Mouse (Mus musculus) right cerebral cortex, postnatal 4 days (tissue): ENCODE measurements around the gene Gm28047.

ENCODE experiments used
- DNase-seq: peaks from one replicate; pipeline ENCODE4 v3.0.0-alpha.2; 2022

Gene Gm28047

GRCm38 (mm10) chr15:102546246-102546645 is 78.6 kb downstream of the Gm28047 start:
- no peak for DNase-seq

DNA sequence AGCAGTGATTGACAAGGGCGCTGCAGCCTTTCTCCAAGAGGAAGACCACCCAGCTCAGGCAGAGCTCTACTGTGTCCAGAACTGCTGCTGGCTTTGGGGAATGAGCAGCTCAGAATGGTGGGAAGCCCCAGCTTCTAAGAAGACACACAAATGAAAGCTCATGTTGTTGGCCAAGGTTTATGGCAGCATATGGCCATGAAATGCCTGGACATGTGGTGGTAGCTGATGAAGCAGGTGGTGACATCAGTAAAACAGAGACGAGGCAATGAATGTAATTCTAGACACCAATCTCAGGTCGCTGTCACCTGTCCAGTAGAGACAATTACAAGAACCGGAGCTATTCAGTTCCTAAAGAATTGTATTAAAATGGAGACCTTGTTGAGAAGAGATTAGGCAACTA is 80.1 kb downstream of the Gm28047 start:
- no peak for DNase-seq

DNA sequence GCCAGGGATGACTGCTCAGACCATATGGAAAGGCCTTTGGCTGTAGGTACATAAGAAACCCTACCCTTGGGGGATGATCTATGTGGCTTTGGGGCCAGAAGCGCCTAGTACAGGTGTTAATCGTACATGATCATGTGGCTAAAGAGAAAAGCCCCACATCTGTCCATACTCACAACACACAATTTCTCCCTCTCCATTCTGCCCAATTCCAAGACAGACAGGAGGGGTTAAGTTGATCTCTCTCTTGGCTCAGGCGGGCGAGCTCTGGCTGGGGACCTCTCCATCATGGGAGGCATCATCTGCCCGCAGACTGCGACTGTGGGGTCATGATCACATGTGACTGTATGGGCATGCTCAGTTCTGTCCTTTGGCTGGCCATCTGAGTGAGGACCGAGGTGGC is 90.9 kb downstream of the Gm28047 start:
- no peak for DNase-seq

DNA sequence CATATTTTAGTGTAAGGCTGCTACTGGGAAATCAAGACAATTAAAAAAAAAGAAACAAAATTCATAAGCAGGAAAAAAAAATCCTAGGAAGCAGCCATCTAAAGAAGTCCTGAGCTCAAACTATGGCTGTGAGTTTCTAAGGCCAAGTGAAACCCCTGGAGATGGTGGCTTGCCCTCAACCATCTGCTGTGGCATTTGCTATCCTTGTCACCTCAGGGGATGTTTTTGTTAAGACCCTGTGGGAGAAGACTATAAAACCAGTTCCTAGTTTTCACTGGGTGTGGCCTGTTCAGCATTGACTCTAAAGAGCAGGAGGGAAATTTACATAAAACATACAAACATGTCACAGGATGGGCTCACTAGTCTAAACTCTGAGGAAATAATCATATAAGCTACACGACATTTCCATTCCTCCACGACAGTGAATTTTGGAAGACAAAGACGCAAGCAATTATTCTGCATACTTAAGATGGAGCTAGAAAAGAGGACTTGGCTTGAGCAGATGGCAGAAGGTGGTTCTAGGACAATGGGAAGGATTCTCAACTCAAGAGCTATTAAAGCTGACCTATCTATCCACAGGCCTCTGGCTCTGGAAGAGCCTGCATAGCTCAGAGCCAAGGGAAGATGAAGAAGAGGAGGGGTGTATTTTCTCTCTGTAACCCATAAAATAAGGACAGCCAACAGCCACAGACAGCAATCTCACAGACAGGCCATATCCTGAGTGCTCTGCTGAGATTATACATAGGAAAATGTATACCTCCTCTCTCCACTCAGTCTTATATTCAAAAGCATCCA is 92.6 kb downstream of the Gm28047 start:
- DNase-seq, result no peak

GRCm38 (mm10) chr15:102531586-102531985 is 93.3 kb downstream of the Gm28047 start:
- DNase-seq, result no peak

DNA sequence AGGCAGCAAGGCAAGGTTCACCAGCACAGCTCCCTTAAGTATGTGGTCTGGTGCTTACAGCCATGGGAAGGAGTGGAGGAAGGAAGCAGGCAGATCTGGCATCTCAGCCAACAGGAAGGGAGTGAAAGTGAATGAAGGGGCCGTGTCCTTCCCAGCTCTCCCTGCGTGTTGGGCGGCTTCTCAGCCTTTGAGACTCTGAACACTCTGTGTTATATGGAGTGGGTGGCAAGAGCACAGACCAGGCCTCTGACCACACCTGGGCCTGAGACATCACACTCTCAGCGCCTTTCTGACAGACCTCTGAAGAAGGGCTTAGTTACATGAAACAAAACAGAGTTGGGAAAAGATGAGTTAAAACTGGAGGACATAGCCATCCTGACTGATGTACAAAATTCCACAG is 94.3 kb downstream of the Gm28047 start:
- DNase-seq, result no peak

DNA sequence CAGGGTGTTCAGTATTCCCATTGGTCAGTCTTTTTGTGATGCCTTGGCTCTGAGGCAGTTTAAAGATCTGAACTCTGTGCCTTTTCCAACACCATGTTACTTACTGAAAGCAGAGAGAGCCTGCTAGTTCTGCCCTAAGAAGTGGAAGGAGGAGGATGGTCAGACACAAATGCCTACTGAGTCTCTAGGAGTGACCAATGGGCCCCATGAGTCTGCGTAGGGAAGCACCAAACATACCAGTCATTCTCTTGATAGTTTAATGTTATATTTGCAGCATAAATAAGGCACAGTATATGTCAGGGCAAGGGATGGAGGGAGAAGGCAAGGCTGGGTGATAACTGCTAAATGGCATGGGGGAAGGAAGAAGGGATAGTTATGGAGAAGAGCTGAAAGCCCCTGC is 96.5 kb downstream of the Gm28047 start:
- DNase-seq, result no peak

DNA sequence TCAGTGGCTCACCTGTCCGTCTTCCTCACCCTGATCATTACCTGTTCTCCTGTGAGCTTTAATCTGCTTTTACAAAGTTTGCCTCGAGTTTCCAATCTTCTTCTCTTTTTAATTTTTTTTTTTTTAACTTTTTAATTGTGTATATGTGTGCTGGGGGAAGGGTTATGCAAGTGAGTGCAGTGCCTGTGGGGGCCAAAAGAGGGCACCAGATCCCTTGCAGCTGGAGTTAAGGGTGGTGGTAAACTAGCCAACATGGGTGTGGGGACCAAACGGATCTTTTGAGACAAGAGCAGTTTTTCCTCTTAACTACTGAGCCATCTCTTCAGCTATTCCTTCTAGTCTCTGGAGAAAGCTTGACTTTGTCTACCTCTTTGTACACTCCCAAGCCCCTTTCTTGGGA is 96.9 kb downstream of the Gm28047 start:
- DNase-seq, result no peak

DNA sequence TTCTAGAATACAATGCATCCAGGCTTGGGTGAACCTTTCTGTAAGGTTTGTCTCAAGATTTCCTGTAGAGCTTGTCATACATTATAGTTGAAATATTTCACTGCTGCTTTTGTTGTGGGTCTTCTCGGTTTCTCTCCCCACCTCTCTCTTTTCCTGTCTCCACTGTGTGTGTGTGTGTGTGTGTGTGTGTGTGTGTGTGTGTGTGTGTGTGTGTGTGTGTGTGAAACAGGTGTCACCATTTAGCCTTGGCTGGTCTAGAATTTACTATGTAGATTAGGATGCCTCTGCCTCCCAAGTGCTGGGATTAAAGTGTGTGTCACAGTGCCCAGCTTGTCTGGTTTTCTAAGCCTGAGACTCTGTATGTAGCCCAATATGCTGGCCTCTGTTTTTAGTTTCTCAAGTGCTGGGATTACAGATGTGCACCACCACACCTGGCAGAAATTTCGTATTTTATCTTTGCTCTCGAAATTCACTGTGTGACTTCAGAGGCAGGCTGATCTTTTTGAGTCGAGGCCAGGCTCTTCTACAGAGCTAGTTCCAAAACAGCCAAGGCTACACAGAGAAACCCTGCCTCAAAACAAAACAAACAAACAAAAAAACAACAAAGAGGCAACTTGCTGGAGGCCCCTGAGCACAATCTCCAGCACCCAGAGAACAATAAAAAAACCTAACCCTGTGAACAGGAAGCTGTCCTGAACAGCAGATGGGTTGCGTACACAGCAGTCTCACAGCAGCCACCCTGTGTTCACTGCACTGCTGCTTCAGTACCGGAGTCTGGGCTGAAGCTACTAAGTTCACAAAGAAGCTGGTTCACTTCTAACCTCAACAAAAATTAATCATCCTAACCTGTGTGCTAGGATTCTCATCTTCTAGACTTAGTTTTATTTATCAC is 98.5 kb downstream of the Gm28047 start:
- no peak for DNase-seq

- DNase-seq, result peak; percentile 81
Measured at GRCm38 (mm10) chr15:102524892-102525485, 99.9 kb downstream of the Gm28047 start, which contains the start of gene Npff. Npff (minus strand) TSS chr15:102524942.

DNA sequence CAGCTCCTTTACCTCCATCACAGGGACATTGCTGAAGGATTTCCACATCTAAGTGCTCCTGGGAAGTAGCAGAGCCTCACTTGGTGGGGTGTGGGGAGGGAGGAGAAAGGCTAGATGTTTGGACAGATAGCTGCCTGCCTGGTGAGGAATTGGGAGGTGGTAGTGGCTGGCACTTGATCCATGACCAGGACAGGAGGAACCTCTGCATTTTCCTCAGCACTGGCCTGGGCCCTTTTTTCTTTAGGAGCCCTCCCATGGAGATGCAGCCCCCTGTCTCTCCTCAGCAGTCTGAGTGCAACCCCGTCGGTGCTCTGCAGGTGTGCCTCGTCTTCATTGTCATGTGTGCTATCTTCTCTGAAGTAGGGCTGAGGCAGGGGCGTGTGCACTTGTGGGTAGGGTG is 103.4 kb downstream of the Gm28047 start:
- no peak for DNase-seq

GRCm38 (mm10) chr15:102520416-102520815 is 104.5 kb downstream of the Gm28047 start:
- DNase-seq, result no peak

GRCm38 (mm10) chr15:102519211-102520141 is 105.4 kb downstream of the Gm28047 start:
- DNase-seq, result no peak

DNA sequence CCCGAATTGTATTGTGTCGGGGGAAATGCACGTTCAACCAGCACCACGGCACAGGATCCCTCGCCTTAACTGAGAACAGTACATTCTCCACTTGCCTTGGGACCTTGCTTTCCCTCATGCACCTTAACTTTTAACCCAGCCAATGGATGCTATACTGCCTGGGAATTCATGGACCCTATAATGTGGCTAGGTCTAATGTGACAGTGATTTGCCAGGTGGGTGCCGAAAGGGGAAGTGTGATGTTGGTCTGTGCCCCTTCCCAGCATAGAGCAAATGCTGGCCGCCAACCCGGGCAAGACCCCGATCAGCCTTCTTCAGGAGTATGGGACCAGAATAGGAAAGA is 106.0 kb downstream of the Gm28047 start:
- no peak for DNase-seq

DNA sequence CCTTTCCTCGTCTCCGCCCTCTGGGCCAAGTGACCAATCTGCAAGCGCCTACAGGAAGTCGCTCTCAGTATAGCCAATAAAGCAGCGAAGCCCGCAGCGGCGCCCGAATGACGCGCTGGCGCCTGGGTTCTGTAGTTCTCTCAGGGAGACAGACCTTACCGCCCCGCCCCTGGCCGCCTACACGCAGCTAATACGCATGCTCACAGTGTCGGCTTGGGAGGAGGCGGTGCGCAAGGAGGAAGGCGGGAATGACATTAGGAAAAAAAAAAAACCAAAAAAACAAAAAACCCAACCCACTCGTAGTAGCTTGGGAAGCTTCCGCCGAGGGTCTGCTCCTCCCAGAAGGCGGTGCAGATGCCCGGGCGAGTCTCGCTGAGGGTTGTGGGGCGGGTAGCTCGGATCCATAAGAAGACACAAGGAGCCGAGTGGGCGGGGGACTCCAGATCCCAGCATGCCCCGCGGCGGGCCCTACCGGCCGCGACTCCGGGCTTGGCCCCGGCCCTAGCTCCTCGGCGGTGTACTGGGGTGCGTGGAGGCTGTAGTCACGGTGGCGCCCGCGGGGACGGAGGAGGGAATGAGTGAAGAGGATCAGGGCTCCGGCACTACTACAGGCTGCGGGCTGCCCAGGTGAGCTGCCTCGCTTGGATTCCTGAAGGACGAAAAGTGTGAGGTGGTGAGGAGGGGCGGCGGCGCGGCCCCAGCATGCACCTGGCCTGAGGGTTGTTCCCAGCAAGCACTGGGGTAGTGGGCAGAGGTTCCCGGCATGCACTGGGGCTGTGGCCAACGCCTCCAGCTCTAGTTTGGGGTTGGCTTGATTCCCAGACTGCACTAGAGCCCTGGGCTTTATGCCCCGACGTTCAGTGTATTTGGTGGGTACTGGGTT is 106.7 kb downstream of the Gm28047 start, which contains the start of gene Tarbp2:
Gene Tarbp2, plus strand, starts transcription at position 217 of the 883 bp plus-strand sequence.
- DNase-seq, result peak; percentile 98

DNA sequence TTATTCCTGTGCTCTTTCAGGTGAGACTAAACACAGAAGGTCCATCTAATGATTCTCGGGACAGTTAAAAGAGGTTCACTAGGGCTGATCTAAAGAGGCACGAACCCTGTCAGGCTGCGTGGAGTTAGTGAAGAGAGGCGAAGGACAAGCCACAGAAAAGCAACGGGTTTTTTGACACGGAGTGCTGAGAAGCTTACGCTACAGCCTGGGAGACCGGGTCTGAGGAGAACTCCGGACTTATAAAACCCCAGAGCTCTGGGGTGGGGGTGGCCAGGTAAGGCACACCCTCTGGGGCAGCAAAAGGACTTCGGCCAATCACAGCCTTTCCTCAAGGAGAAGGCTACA is 107.3 kb downstream of the Gm28047 start:
- DNase-seq, result no peak

DNA sequence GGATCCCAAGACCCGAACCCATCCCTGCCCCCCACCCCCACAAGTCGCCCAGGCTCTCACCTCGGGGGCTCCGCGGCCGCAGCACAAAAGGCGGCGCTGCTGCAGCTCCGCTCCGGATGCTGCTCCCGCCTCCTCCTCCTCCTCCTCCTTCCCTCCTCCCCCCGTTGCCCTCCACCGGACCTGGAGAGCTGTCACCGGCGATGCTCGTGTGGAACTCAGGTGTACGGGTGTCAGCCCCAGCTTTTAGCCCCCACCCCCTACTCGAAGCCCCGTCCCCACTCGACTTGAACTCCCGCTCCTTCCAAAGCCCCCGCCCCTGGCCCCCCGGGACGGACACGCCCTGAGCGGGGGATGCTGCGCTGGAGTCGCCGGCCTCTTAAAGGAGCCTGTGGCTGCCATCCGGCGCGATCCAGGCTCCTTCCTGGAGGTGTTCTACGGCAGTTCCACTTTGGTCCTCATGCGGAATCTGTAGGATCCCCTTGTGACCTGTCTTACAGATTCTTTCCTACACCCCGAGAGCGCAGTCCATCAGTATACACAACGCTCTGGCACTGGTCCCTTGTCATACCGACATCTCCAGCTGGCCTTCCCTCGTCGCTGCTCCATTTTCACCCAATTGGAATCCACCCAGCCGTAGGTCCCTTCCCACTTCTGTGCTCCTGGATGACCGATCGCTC is 108.0 kb downstream of the Gm28047 start, which contains the start of gene Map3k12:
Gene Map3k12, minus strand, starts transcription at position 337 of the 677 bp plus-strand sequence.
- peak; percentile 74 for DNase-seq

GRCm38 (mm10) chr15:102516293-102516692 is 108.6 kb downstream of the Gm28047 start:
- peak; percentile 58 for DNase-seq

DNA sequence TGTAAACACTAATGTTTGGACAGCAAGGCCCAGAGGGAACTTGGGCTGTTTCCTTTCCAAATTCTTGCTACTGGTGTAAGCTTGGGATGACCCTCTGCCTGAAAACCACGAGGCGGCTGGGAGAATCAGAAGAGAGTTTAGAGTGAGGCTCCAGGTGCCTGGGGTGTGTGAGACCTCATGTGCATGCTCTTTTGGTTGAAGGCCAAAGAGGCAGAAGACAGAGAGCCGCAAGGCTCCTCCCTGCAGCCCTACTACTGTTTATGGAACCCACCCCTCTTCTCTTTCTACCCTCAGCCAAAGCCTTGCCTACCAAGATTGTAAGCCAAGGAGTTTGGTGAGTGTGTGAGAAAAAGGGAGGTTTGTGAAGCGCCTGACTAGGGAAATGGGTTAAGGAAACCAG is 109.1 kb downstream of the Gm28047 start:
- no peak for DNase-seq

- no peak for DNase-seq
Measured at GRCm38 (mm10) chr15:102515261-102515660, 109.6 kb downstream of the Gm28047 start.

- DNase-seq, result no peak
Measured at GRCm38 (mm10) chr15:102513004-102513403, 111.9 kb downstream of the Gm28047 start.
